Mouse (Mus musculus) c-Kit-negative CD71-positive TER-119-positive erythroid progenitor cells, embryonic 14.5 days (primary cell): ENCODE data around the gene Wasl.

Experiments used
- DNase-seq: peaks from one replicate; pipeline ENCODE4 v3.0.0-alpha.2; 2013; ENCODE audit warnings: low read depth, low spot score

Wasl gene

DNA sequence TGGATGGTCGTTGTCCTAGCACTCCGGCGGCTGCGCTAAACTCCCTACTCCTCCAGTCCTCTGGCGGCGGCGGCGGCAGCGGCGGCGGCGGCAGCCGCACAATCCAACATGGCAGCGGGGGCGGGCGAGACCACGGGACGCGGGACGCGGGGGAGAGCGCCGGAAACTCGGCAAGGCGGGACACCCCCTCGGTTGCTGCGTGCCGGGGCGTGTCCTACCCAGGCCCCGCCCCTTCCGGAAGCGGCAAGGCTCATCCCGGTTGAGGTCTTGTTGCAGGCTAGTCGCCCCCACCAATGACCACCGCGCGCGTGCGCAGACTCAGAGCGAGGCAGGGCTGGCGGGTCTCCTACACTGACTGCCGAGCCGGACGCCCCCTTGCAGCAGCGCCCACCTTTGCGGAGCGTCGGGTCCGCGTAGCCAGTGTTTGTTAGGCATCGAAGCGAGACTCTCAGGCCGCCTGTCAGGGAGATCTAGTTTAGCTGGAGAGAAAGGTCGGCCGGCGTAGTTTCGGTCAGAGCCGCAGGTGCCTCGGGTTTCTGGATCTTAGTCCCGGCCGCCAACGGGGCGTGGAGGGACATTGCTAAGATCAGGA, at the start of gene Wasl:
Wasl (minus strand) TSS at position 143 of the 592 bp plus-strand sequence.
- peak; percentile 85 for DNase-seq

DNA sequence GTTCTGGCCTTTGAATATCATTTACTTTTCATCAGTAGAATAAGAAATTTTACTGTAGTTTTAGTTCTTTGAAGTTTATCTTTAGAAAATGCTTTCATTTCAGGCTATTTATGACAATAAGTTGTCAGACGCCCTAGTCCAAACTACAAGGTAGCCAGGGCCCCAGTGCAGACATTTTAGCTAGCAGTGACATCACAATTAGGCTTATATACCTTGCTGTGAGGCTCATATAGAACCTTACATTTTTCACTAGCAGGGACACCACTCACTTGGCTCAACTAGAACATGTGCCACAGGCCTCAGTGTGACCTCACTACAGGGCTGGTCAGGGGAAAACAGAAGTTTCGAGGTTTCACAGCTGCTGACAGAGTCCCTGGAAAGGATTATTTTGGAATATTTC, 42.7 kb upstream of the Wasl start:
- DNase-seq, result no peak

DNA sequence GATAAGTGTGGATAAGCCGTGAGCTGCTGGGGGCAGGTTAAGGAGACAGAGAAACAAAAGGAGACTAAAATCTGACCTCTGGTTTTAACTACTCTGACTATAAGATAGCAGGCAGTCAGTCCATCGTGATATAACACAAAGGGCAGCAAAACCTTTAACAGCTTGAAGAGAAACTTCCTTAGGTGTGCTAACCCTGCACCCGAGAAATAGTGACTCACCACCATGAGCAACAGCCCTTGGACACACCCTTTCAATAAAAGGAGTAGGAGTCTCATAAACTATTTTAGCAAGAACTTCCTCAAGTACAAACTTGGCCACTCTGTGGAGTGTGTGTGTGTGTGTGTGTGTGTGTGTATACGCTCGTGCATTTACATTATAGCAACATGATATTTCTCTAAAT, 42.3 kb upstream of the Wasl start:
- no peak for DNase-seq

GRCm38 (mm10) chr6:24697216-24697615, 32.4 kb upstream of the Wasl start:
- DNase-seq, result no peak

- DNase-seq, result no peak
Observed at GRCm38 (mm10) chr6:24696117-24696516, 31.3 kb upstream of the Wasl start.

GRCm38 (mm10) chr6:24694455-24695410, 29.9 kb upstream of the Wasl start:
- DNase-seq, result no peak

- no peak for DNase-seq
Observed at GRCm38 (mm10) chr6:24687871-24688270, 23.1 kb upstream of the Wasl start.

GRCm38 (mm10) chr6:24683113-24683512, 18.3 kb upstream of the Wasl start:
- DNase-seq, result no peak

GRCm38 (mm10) chr6:24667829-24668228, 3.0 kb upstream of the Wasl start:
- no peak for DNase-seq

DNA sequence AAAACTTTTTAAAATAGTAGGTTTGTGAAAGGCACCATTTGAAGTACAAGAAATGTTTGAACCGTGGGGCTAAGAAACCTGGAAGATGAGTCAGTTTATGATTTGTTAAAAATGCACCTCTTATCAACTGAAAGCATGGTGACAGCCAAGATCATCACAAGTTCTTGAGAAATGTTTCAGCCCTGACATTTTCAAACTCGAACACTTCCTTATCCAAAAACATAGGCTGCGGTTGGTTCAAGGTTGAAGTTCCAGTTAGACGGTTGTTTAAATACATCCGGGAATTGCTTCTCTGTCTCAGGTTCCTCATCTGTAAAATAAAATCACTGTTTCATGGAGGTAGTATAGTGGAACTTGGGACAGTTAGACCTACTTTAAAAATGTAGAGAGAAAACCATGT, 1.4 kb upstream of the Wasl start:
- no peak for DNase-seq

DNA sequence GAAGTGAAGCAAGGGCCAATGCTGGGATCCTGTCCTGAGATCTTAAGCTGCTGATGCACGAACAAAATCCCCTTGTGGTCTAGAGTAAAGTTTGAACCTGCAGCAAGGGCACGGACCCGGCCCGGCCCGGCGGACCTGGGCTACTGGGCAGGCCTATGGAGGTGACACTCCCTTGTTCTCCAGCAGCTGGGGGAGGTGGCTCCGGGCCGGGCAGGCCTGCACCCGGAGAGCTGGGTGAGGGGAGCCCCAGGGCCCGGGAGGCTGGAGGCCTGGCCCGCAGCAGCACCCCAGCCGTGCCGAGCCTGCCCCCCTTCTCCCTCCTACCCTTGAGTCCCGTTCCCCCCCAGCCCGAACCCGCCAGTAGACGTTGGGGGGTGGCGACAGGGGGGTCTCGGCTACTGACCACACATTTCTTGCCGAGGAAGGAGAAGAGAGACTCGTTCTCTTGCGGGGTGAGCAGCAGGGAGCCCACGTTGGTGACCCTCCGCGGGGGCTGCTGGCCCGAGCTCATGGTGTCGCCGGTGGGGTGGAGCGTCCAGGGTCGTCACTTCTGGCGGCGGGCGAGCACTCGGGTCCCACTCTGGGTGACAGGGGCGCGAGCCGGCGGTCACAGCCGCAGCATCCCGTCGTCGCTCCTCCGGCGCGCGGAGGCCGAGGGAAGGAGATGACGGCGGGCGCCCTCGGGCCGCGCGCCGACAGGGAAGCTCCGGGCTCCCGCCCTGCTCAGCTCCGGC, 509 bp downstream of the Wasl start:
- peak; percentile 42 for DNase-seq

DNA sequence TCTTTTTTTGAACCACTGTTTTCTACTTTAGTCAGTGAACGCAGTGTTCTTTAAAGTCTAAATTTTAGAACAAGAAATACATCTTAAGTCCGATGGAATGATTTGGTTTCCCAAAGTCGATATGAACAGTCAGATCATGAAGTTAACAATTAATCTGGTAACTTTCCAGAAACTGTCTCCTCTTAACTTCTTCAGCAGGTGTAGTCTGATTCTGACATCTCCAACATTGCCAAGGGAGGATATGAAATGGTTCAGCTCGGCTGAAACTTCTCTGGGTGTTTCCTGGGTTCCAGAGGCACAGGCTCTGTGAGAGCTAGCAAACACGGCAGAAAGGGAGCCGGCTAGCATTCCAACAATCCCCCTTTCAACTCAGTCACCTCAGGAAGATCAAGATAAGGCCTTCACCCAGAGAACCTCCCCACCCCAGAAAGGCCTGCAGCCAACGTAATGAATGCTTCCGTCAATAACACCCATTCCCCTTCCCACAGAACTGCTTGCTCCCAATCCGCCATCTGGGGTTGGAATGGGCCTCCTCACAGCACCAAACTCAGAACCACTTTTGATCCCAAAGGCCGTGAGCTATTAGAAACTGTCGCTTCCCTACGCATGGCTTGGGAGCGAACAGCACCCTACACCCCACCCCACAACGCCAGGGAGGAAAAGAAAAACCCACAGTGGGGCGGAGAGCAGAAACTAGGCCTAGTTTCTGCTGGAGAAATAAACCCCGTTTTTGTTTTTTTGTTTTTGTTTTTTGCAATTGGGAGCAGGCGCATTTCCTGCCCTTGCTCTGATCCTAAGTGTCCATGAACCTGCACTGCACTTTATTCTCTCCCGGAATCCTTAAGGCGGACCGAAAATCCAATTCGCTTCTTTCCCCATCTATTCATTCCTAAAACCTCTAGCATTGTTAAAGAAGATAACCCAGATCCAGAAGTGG, 1.3 kb downstream of the Wasl start:
- DNase-seq, result peak; percentile 28

DNA sequence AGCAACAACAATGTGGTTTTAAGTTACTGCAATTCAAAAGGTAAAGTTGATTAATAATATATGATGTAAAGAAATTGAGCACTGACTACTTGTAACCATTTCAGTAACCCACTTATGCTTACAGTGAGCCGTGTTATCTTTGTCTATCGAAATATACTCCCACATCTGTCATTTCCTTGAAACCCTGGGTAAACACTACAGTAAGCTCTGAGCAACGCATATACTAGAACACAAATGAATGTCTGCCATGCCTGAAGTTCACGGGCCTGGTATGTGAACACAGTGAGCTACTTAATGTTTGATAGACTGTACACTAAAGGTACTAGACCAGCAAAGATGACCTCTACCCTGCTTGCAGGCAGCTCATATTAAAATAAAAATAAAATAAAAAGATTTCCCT, 2.3 kb downstream of the Wasl start:
- DNase-seq, result no peak

- no peak for DNase-seq
Observed at GRCm38 (mm10) chr6:24661879-24662278, 2.9 kb downstream of the Wasl start.

DNA sequence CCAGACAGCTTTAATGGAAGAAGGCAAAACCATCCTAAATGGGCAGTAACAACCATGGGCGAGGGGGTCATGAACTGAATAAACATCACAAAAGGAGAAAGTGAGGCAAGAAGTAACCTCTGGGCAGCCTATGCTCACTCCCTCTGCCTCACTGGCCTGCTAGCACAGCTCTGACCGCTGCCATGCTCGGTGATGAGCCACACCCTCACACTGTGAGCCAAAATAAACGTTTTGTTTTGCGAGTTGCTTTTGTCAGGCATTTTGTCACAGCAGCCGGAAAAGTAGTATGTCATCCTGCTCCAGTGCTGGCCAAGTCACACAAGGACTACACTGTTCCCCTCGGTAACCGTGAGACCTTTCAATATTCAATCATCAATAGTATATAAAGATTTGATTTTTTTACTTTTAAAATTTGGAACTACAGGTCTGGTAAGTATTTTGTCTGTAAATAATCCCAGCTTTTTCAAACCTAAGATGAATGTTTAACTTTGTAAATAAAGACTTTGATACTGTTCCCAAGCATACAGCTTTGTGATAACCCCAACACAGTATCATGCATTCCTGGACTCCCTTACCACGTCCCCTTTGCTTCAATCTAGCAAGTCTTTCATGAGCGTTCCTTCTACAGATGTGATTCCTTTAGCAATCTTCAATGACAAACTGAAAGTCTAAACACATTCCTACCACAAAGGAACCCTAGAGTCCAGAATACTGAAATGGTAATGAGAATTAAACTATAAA, 7.0 kb downstream of the Wasl start:
- DNase-seq, result no peak

DNA sequence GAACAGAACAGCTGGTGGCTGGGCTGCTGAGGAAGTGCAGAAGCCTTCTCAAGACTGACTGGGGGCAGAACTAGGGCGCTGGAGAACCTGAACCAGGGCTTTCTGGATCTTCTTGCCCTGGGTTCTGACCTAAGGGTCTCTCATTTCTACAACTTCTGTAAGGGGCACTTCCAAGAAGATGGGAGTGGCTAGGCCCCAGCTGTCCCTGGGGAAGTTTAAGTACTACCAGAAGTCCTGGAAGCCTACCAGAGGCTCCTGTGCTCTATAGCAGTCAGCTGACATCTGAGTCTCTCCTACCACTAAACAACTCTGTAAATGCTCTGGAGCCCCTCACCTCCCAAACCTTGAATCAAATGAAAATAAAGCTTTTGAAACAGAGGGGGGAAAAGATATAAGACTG, 8.7 kb downstream of the Wasl start:
- DNase-seq, result no peak

GRCm38 (mm10) chr6:24651538-24651937, 13.3 kb downstream of the Wasl start:
- DNase-seq, result no peak

- DNase-seq, result no peak
Observed at GRCm38 (mm10) chr6:24650719-24651118, 14.1 kb downstream of the Wasl start.

- no peak for DNase-seq
Observed at GRCm38 (mm10) chr6:24648403-24648802, 16.4 kb downstream of the Wasl start.

DNA sequence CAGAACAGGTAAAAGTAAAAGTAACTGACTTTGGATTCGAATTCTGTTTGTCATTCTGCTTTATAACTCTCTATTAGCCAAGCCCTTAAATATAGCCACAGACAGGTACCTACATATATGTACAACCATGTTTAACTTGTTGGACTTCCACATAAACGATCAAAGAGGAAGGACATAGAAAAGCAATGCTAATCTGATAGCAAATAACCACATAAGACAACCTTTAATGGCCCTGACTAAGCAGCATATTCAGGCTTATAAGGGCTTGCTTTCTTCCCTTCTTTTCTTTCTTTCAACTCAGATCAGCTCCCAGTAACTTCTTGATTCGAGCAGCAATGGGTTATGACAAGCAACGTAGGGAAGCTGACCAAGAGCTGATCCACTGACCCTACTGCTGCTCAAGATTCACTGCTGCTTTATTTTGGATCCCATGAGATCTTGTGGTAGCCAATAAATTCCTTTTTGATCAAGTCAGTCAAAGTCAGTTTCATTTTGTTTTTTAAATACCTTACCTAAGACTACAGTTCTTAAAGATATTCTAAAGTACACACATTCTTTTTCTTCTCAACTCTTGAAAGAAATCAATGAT, 17.6 kb downstream of the Wasl start:
- DNase-seq, result no peak
